Mouse (Mus musculus): ENCODE data around the gene Tspan11. TPM values are rescaled to one million over a fixed set of nuclear protein-coding genes. Genes with fewer than 3 reads are reported as not detected.

The Tspan11 gene
- polyA plus RNA-seq, 1 experiment from 2014 or later = 14.9 TPM

DNA sequence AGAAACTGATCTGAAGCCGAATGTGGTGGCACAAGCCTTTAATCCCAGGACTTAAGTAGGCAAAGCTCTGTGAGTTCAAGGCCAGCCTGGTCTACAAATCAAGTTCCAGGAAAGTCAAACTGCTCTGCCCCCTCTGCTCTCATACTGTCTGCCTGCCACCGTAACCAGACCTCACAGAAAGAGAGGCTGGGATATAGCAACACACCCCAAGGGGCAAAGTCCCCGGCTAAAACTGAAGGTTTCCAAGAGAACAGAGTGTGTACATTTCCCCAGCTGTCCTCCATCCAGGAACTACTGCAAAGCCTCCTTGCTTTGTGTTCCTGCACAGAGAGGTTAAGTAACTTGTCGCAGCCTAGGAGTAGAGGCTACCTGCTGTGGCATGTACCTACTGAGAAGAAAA lies 24.3 kb downstream of the Tspan11 start:
- H3K27me3 ChIP-seq = no peaks in the 10 kb centered on the region
- H3K9me3 ChIP-seq = peaks cover 5% of the 10 kb centered on the region; the same call in 1 of the 2 replicates
- H3K27ac ChIP-seq = no peak overlapping the region
- no peak overlapping the region for H3K9ac ChIP-seq (replicated peaks)
- 72% methylated on average over 4 of the region's 4 CpGs for WGBS
- H3K4me3 ChIP-seq (replicated peaks) = no peak overlapping the region
- no peak overlapping the region for H3K4me2 ChIP-seq
- no peak for ATAC-seq (ENCODE audit: insufficient number of reproducible peaks, insufficient read depth, low FRiP score, low TSS enrichment, low read depth)
- no peaks in the 10 kb centered on the region for H3K4me1 ChIP-seq (replicated peaks)
- peaks cover 38% of the 10 kb centered on the region for H3K36me3 ChIP-seq

DNA sequence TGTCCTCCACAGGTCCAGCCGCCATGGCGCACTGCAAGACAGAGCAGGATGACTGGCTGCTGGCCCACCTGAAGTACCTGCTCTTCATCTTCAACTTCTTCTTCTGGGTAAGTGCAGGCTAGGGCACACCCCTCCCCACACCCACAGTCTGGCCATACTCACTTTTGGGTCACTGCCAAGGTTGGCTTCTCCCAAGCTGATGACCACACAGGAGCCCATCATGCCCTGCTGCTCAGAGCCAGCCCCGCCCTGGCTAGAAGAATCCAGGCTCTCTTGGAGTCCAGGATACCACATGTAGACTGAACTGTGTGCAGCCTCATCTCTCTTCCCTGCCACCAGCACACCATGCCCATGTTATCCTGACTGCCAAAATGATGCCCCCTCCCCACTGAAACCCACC lies 25.5 kb downstream of the Tspan11 start:
- Histone ChIP-seq H3K36me3 (peaks cover 33% of the 10 kb centered on the region), H3K4me1 (replicated peaks) (no peaks in the 10 kb centered on the region), H3K27ac (no peak overlapping the region), H3K9me3 (peaks cover 5% of the 10 kb centered on the region; the same call in 1 of the 2 replicates), H3K4me2 (no peak overlapping the region), H3K4me3 (replicated peaks) (no peak overlapping the region), H3K27me3 (no peaks in the 10 kb centered on the region), H3K9ac (replicated peaks) (no peak overlapping the region)
- 92% methylated on average over 3 of the region's 3 CpGs for WGBS
- ATAC-seq (ENCODE audit: insufficient number of reproducible peaks, insufficient read depth, low FRiP score, low TSS enrichment, low read depth) = no peak

DNA sequence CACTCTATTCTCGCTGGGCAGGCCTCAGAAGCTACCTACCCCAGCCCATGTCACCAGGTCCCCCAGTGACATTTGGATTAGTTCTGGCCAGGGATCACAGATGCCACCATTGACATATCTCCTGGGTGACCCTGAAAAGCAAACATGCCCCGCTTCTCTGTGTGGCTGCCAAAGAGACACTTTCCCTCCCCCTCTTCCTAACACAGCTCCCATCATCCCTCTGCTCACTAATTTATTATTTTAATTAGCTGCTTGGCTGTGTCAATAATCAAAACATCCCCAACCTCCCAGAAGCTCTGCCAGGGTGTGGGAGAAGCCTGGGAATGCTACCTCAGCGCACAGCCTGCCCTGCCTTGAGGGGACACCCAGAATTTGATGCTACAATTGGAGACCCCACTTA lies 29.6 kb downstream of the Tspan11 start:
- whole genome bisulfite sequencing = 79% methylated on average over 3 of the region's 3 CpGs
- Histone ChIP-seq H3K9ac (replicated peaks) (no peak overlapping the region), H3K36me3 (peaks cover 39% of the 10 kb centered on the region), H3K27ac (no peak overlapping the region), H3K4me3 (replicated peaks) (no peak overlapping the region), H3K4me1 (replicated peaks) (no peaks in the 10 kb centered on the region), H3K9me3 (peaks cover 5% of the 10 kb centered on the region; the same call in 1 of the 2 replicates), H3K27me3 (peaks cover 3% of the 10 kb centered on the region; the same call in 1 of the 2 replicates), H3K4me2 (no peak overlapping the region)
- no peak for ATAC-seq (ENCODE audit: insufficient number of reproducible peaks, insufficient read depth, low FRiP score, low TSS enrichment, low read depth)

DNA sequence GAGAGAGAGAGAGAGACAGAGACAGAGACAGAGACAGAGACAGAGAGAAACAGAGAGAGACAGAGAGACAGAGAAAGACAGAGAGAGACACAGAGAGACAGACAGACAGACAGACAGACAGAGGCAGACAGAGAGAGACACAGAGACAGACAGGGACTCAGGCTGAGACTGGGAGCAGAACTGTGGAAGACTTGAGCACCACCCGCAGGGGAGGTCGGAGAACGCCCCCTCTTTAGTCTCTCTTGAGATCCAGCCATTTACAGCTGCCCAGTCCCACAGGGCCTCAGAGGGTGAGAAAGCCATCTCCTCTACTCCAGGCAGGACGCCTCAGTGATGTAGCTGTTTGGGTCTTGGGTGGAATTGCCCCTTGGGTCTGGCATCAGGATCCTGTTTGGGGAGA lies 30.3 kb downstream of the Tspan11 start:
- ATAC-seq (ENCODE audit: insufficient number of reproducible peaks, insufficient read depth, low FRiP score, low TSS enrichment, low read depth) = no peak
- WGBS = 69% methylated on average over 4 of the region's 4 CpGs
- H3K27me3 ChIP-seq = peaks cover 7% of the 10 kb centered on the region; the same call in 1 of the 2 replicates
- H3K4me2 ChIP-seq = no peak overlapping the region
- no peaks in the 10 kb centered on the region for H3K4me1 ChIP-seq (replicated peaks)
- H3K27ac ChIP-seq = no peak overlapping the region
- H3K36me3 ChIP-seq = peaks cover 39% of the 10 kb centered on the region
- peaks cover 5% of the 10 kb centered on the region; the same call in 1 of the 2 replicates for H3K9me3 ChIP-seq
- no peak overlapping the region for H3K4me3 ChIP-seq (replicated peaks)
- H3K9ac ChIP-seq (replicated peaks) = no peak overlapping the region

DNA sequence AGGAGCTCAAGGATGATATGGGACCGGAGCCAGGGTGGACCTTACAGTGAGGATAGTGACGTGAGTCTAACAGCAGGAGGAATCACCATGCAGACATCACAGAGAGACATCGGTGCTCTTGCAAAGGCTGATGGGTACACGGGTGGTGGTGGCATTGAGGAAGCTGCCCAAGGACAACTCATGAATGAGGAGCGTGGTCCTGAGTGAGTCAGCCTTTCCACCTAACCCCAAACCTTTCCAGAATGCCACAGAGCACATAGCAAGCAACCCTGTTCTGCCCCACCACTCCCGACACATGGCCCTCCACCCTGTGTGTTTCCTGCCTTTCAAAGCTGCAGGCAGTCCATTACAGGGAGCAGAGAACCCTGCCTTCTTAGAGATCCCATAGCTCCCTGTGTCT lies 32.1 kb downstream of the Tspan11 start:
- H3K36me3 ChIP-seq = peaks cover 22% of the 10 kb centered on the region
- H3K9ac ChIP-seq (replicated peaks) = no peak overlapping the region
- H3K4me2 ChIP-seq = no peak overlapping the region
- no peak for ATAC-seq (ENCODE audit: insufficient number of reproducible peaks, insufficient read depth, low FRiP score, low TSS enrichment, low read depth)
- H3K9me3 ChIP-seq = peaks cover 5% of the 10 kb centered on the region; the same call in 1 of the 2 replicates
- WGBS = 88% methylated on average over 6 of the region's 6 CpGs
- peaks cover 7% of the 10 kb centered on the region for H3K27me3 ChIP-seq
- H3K27ac ChIP-seq = no peak overlapping the region
- no peaks in the 10 kb centered on the region for H3K4me1 ChIP-seq (replicated peaks)
- no peak overlapping the region for H3K4me3 ChIP-seq (replicated peaks)

DNA sequence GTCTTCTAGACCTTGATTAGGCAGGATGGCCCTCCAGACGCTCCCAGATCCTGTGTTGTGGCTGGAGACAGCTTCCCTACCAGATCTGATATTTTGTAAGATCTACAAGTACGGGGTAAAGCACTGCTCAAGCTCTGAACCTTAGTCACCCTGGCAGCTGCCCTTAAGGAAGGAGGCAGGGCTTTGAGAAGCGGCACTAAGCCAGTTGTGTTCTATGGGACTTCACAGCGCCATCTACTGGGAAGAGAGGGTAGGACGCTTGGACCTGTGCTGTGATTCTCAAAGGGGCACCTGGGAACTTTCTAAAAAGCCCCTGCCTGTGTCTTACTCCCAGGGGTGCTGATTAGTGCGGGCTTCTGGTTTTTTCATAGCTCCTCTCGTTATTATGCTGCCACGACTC lies 33.3 kb downstream of the Tspan11 start:
- peaks cover 5% of the 10 kb centered on the region; the same call in 1 of the 2 replicates for H3K9me3 ChIP-seq
- peaks cover 18% of the 10 kb centered on the region for H3K36me3 ChIP-seq
- ATAC-seq (ENCODE audit: insufficient number of reproducible peaks, insufficient read depth, low FRiP score, low TSS enrichment, low read depth) = no peak
- WGBS = 7% methylated on average over 8 of the region's 8 CpGs
- H3K27ac ChIP-seq = no peak overlapping the region
- no peak overlapping the region for H3K9ac ChIP-seq (replicated peaks)
- H3K4me3 ChIP-seq (replicated peaks) = no peak overlapping the region
- H3K4me2 ChIP-seq = no peak overlapping the region
- peaks cover 7% of the 10 kb centered on the region for H3K27me3 ChIP-seq
- no peaks in the 10 kb centered on the region for H3K4me1 ChIP-seq (replicated peaks)

DNA sequence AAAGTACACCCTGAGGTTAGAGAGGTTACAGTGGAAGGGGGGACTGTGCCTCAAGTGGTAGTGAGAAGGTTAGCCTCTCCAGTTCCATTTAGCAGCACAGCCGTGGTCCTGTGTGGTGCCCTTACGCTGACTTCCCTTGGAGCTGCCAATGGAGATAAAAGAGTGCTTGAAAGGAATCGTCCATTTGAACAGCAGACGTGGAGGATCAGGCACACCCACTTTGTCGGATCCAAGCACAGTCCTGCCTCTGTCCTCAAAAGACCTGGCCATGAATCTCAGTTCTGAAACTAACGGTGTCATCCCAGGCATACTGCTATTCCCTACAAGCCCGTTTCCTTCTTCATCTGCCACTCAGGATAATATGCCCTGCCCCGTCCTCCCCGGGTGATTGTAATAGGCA lies 34.6 kb downstream of the Tspan11 start:
- peaks cover 7% of the 10 kb centered on the region for H3K27me3 ChIP-seq
- no peak overlapping the region for H3K4me3 ChIP-seq (replicated peaks)
- H3K36me3 ChIP-seq = peaks cover 9% of the 10 kb centered on the region; the same call in 1 of the 2 replicates
- no peak overlapping the region for H3K27ac ChIP-seq
- ATAC-seq (ENCODE audit: insufficient number of reproducible peaks, insufficient read depth, low FRiP score, low TSS enrichment, low read depth) = no peak
- H3K9me3 ChIP-seq = no peaks in the 10 kb centered on the region
- WGBS = 71% methylated on average over 9 of the region's 9 CpGs
- H3K9ac ChIP-seq (replicated peaks) = no peak overlapping the region
- H3K4me1 ChIP-seq (replicated peaks) = peaks cover 7% of the 10 kb centered on the region
- H3K4me2 ChIP-seq = no peak overlapping the region

DNA sequence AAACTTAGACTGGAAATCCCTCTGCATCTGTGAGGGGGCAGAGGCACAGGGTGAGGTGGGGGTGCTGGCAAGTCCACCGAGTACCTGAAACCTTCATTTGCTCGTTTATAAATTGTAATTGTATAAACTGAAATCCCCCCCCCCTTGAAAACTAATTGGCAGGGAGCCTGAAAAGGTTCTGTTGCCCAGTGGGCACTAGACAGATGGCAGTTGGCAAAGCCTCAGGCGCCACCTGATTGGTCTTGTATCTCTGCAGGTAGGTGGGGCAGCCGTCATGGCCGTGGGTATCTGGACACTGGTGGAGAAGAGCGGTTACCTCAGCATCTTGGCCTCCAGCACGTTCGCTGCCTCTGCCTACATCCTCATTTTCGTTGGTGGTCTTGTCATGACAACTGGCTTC lies 35.9 kb downstream of the Tspan11 start:
- Histone ChIP-seq H3K4me1 (replicated peaks) (peaks cover 17% of the 10 kb centered on the region), H3K9me3 (no peaks in the 10 kb centered on the region), H3K27ac (no peak overlapping the region), H3K36me3 (peaks cover 9% of the 10 kb centered on the region; the same call in 1 of the 2 replicates), H3K9ac (replicated peaks) (no peak overlapping the region), H3K27me3 (peaks cover 7% of the 10 kb centered on the region), H3K4me3 (replicated peaks) (no peak overlapping the region), H3K4me2 (no peak overlapping the region)
- no peak for ATAC-seq (ENCODE audit: insufficient number of reproducible peaks, insufficient read depth, low FRiP score, low TSS enrichment, low read depth)
- 88% methylated on average over 9 of the region's 9 CpGs for WGBS

DNA sequence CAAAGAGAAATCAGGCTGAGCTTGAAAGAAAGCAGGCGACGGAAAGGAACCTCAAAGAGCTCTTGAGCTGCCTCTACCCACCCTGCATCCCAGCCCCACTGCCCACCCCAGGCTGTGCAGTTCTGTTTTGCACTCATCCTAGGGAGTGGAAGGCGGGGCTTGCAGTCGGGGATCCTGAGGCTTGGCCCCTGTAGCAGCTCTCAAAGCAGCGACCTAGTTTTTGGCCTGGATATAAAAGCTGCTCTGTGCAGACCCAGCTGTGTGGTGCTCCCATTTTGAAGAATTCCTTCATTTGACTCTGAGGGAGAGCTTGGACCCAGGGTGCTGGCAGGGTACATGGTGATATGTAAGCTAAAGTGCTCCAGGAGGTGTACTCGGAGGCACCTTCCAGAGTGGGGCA lies 37.4 kb downstream of the Tspan11 start:
- Histone ChIP-seq H3K27me3 (peaks cover 7% of the 10 kb centered on the region), H3K4me2 (no peak overlapping the region), H3K4me1 (replicated peaks) (peaks cover 17% of the 10 kb centered on the region), H3K27ac (no peak overlapping the region), H3K9me3 (no peaks in the 10 kb centered on the region), H3K9ac (replicated peaks) (no peak overlapping the region), H3K36me3 (0 out of 2 replicates have a peak, but pooled peaks cover 3% of the 10 kb centered on the region), H3K4me3 (replicated peaks) (no peak overlapping the region)
- ATAC-seq (ENCODE audit: insufficient number of reproducible peaks, insufficient read depth, low FRiP score, low TSS enrichment, low read depth) = no peak
- WGBS = 69% methylated on average over 6 of the region's 6 CpGs

DNA sequence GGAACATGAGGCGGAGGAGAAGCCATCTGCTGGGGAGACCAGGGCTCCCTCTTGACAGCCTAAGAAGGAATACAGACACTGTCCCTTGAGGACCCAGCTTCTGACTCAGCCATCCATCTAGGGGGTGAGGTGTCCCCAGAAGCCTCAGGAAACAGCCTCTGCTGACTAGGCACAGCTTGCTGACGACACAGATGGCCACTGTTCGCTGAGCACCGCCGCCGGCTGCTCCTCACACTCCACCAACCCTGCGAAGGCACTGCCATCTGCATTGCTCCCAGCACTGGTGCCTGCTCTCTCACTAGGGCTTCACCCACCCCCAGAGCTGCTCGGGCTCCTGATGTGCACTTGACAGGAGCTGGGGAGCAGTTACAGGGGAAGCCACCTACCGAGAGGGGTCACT lies 38.5 kb downstream of the Tspan11 start:
- Histone ChIP-seq H3K36me3 (peaks cover 12% of the 10 kb centered on the region; the same call in 1 of the 2 replicates), H3K4me3 (replicated peaks) (no peak overlapping the region), H3K9ac (replicated peaks) (no peak overlapping the region), H3K27ac (no peak overlapping the region), H3K4me1 (replicated peaks) (peaks cover 17% of the 10 kb centered on the region), H3K27me3 (peaks cover 7% of the 10 kb centered on the region), H3K4me2 (no peak overlapping the region), H3K9me3 (no peaks in the 10 kb centered on the region)
- ATAC-seq (ENCODE audit: insufficient number of reproducible peaks, insufficient read depth, low FRiP score, low TSS enrichment, low read depth) = no peak
- WGBS = 64% methylated on average over 9 of the region's 9 CpGs

DNA sequence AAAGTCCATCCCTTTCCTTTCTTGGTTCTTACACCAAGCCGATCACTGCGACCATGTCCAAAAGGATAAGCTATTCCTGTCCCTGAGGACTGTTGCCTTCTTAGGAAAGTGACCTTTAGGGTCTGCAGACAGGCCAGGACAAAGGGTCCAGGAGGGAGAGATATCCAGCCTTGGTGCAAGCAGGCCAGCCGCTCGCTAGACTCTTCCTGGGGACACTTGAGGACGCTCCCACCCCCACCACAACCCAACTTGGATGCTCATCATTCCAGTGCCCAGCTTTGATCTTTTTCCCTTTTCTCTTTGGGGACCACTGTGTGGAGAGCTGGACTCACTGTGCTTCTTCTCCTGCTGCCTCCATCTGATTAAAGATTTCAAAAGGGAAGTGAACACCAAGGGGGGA lies 41.3 kb downstream of the Tspan11 start:
- H3K9me3 ChIP-seq = no peaks in the 10 kb centered on the region
- no peak overlapping the region for H3K4me2 ChIP-seq
- H3K27me3 ChIP-seq = no peaks in the 10 kb centered on the region; the same call in 1 of the 2 replicates
- H3K36me3 ChIP-seq = peaks cover 18% of the 10 kb centered on the region; the same call in 1 of the 2 replicates
- ATAC-seq (ENCODE audit: insufficient number of reproducible peaks, insufficient read depth, low FRiP score, low TSS enrichment, low read depth) = no peak
- 84% methylated on average over 5 of the region's 5 CpGs for WGBS
- no peak overlapping the region for H3K9ac ChIP-seq (replicated peaks)
- no peak overlapping the region for H3K27ac ChIP-seq
- no peak overlapping the region for H3K4me3 ChIP-seq (replicated peaks)
- peaks cover 36% of the 10 kb centered on the region for H3K4me1 ChIP-seq (replicated peaks)

DNA sequence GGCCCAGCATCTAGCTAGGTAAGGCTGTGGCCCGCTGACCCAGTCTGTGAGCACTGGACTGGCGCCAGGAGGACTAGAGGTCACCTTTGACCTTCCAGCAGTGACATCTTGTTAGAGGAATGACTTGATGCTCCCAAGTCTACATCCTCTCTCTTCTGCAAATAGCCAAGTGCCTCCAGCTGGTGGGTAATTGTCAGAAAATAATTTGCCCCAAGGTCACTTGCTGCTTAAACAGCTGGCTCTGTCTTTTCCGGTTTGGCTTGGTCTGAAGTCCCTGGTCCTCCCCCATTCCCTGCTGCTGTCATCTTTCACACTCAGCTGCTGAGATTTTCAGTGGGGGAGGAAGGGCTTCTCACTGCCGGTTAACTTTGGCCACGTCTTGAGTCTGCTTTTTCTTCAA lies 45.3 kb downstream of the Tspan11 start:
- Histone ChIP-seq H3K9me3 (no peaks in the 10 kb centered on the region), H3K36me3 (peaks cover 29% of the 10 kb centered on the region; the same call in 1 of the 2 replicates), H3K9ac (replicated peaks) (no peak overlapping the region), H3K4me3 (replicated peaks) (no peak overlapping the region), H3K27ac (0 out of 2 replicates have a peak overlapping the region, but pooled peaks have one; percentile 23), H3K4me2 (no peak overlapping the region), H3K27me3 (no peaks in the 10 kb centered on the region), H3K4me1 (replicated peaks) (peaks cover 26% of the 10 kb centered on the region)
- no peak for ATAC-seq (ENCODE audit: insufficient number of reproducible peaks, insufficient read depth, low FRiP score, low TSS enrichment, low read depth)
- WGBS = 32% methylated on average over 5 of the region's 5 CpGs

Data from limb, embryonic 12.5 days (tissue).